Mouse (Mus musculus) liver, embryonic 11.5 days (tissue): ENCODE data around the gene Aldh6a1. TPM values are rescaled to one million over a fixed set of nuclear protein-coding genes. Genes with fewer than 3 reads are reported as not detected.
A peak's percentile ranks its signal among the peaks of the same experiment; 100 is the strongest.

ENCODE experiments used
- ATAC-seq: fragments of 200-750 bp; cut with Nextera tagmentation; replicated peaks from 2 replicates; pipeline ENCODE4 v1.8.0; 2017; ENCODE audit warnings: moderate number of reproducible peaks, mild to moderate bottlenecking, moderate TSS enrichment, moderate library complexity; ENCODE audit not compliant: low FRiP score
- DNase-seq: peaks from one replicate; pipeline ENCODE4 v3.0.0-alpha.2; 2017; ENCODE audit warnings: low spot score
- H3K27ac ChIP-seq: fragments of 300-500 bp; sonication (generic); 2 replicates; pipeline ENCODE4 v1.5.1; 2014; ENCODE audit warnings: mild to moderate bottlenecking, low read depth, low read length, control low read depth
- H3K27me3 ChIP-seq: fragments of 300-500 bp; sonication (generic); replicated peaks from 2 replicates; pipeline ENCODE4 v1.6.1; 2014; ENCODE audit warnings: low read length, mixed read lengths; ENCODE audit not compliant: control insufficient read depth, insufficient read depth
- H3K36me3 ChIP-seq: fragments of 300-500 bp; sonication (generic); 2 replicates; pipeline ENCODE4 v1.6.1; 2014; ENCODE audit warnings: mild to moderate bottlenecking, low read length, moderate library complexity, mixed read lengths; ENCODE audit not compliant: control insufficient read depth, insufficient read depth
- H3K4me1 ChIP-seq: fragments of 300-500 bp; sonication (generic); replicated peaks from 2 replicates; pipeline ENCODE4 v1.6.1; 2014; ENCODE audit warnings: low read length, mixed read lengths; ENCODE audit not compliant: control insufficient read depth, insufficient read depth
- H3K4me2 ChIP-seq: fragments of 300-500 bp; sonication (generic); 2 replicates; pipeline ENCODE4 v1.6.1; 2014; ENCODE audit warnings: mild to moderate bottlenecking, control low read depth, moderate library complexity
- H3K4me3 ChIP-seq: fragments of 300-500 bp; sonication (generic); 2 replicates; pipeline ENCODE4 v1.5.1; 2014; ENCODE audit warnings: low read depth, low read length, control low read depth
- H3K9ac ChIP-seq: fragments of 300-500 bp; sonication (generic); 2 replicates; pipeline ENCODE4 v1.6.1; 2014; ENCODE audit warnings: low read depth, low read length, control low read depth
- H3K9me3 ChIP-seq: fragments of 300-500 bp; sonication (generic); 2 replicates; pipeline ENCODE4 v1.6.1; 2016; ENCODE audit warnings: low read length, inconsistent platforms, mixed read lengths; ENCODE audit not compliant: control insufficient read depth
- WGBS: fragments of 180-500 bp; shearing (Covaris S2); extraction: QIAGEN DNeasy Blood & Tissue Kit; methylation state at CpG from one replicate; pipeline ENCODE4 v1.1.7; 2014; 5-methylcytosine and 5-hydroxymethylcytosine counted together
- polyA plus RNA-seq: library from polyadenylated mRNA; unstranded; fragments of >200 nt; fragmentation: Nextera tagmentation; extraction: Ambion mirVana; gene quantifications from 2 replicates; pipeline ENCODE4 v1.2.1, GENCODE M21; 2014

Aldh6a1 gene
- polyA plus RNA-seq, 1 experiment from 2014 or later: 21.5 TPM

- no peaks in the 10 kb centered on the region for H3K27me3 ChIP-seq
- no peaks in the 10 kb centered on the region for H3K9me3 ChIP-seq
- H3K4me1 ChIP-seq: no peaks in the 10 kb centered on the region
- ATAC-seq: no peak
- no peak overlapping the region for H3K4me2 ChIP-seq
- no peak overlapping the region for H3K27ac ChIP-seq
- H3K9ac ChIP-seq: no peak overlapping the region
- no peak overlapping the region for H3K4me3 ChIP-seq
- DNase-seq: no peak
- no peaks in the 10 kb centered on the region for H3K36me3 ChIP-seq
- WGBS: 47% methylated on average over 2 of the region's 2 CpGs
These were observed 12.1 kb downstream of the Aldh6a1 start for GRCm38 (mm10) chr12:84438697-84439096.

GRCm38 (mm10) chr12:84429825-84430224 is 21.0 kb downstream of the Aldh6a1 start:
- DNase-seq: no peak
- H3K27me3 ChIP-seq: no peaks in the 10 kb centered on the region
- H3K4me1 ChIP-seq: no peaks in the 10 kb centered on the region
- H3K4me3 ChIP-seq: no peak overlapping the region
- no peak overlapping the region for H3K9ac ChIP-seq
- H3K4me2 ChIP-seq: no peak overlapping the region
- no peak overlapping the region for H3K27ac ChIP-seq
- WGBS: 92% methylated on average over 2 of the region's 2 CpGs
- H3K9me3 ChIP-seq: no peaks in the 10 kb centered on the region
- H3K36me3 ChIP-seq: no peaks in the 10 kb centered on the region
- no peak for ATAC-seq

DNA sequence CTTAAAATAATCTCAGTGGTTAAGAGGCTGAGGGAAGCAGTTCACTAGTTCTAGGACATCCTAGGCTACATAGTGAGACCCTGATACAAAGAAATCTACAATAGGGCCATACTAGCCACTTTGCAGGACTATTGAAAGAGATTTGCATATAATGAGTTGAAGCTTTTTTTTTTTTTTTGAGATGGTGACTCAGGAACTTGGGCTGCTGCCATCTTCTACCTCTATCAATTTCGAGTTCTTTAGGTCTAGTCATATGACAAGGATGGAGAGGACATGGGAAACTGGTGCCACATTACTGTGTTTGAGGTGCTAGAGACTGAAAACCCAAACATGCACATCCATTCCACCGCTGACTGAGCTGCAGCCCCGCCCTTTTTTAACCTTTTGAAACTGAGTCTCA is 26.8 kb downstream of the Aldh6a1 start:
- Histone ChIP-seq H3K9ac (no peak overlapping the region), H3K36me3 (no peaks in the 10 kb centered on the region), H3K4me3 (no peak overlapping the region), H3K4me1 (no peaks in the 10 kb centered on the region), H3K4me2 (no peak overlapping the region), H3K9me3 (no peaks in the 10 kb centered on the region), H3K27ac (no peak overlapping the region), H3K27me3 (no peaks in the 10 kb centered on the region)
- DNase-seq (no peak), ATAC-seq (no peak)
- whole genome bisulfite sequencing: 55% methylated on average over 3 of the region's 3 CpGs

DNA sequence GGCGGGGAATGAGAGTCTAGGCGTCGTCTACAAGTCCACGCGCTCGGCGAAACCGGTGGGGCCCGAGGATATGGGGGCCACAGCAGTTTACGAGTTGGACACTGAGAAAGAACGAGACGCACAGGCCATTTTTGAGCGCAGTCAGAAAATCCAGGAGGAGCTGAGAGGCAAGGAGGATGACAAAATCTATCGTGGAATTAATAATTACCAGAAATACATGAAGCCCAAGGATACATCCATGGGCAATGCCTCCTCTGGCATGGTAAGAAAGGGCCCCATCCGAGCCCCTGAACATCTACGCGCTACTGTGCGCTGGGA is 33.2 kb downstream of the Aldh6a1 start:
- H3K9me3 ChIP-seq: no peaks in the 10 kb centered on the region
- H3K4me3 ChIP-seq: peak overlapping the region; percentile 68
- 0 out of 2 replicates have a peak, but pooled peaks cover 4% of the 10 kb centered on the region for H3K4me1 ChIP-seq
- DNase-seq: no peak
- no peaks in the 10 kb centered on the region for H3K36me3 ChIP-seq
- H3K27me3 ChIP-seq: no peaks in the 10 kb centered on the region
- H3K4me2 ChIP-seq: peak overlapping the region; percentile 86
- H3K9ac ChIP-seq: peak overlapping the region; percentile 72
- WGBS: 33% methylated on average over 18 of the region's 18 CpGs
- H3K27ac ChIP-seq: peak overlapping the region; percentile 28; the same call in 1 of the 2 replicates
- no peak for ATAC-seq

DNA sequence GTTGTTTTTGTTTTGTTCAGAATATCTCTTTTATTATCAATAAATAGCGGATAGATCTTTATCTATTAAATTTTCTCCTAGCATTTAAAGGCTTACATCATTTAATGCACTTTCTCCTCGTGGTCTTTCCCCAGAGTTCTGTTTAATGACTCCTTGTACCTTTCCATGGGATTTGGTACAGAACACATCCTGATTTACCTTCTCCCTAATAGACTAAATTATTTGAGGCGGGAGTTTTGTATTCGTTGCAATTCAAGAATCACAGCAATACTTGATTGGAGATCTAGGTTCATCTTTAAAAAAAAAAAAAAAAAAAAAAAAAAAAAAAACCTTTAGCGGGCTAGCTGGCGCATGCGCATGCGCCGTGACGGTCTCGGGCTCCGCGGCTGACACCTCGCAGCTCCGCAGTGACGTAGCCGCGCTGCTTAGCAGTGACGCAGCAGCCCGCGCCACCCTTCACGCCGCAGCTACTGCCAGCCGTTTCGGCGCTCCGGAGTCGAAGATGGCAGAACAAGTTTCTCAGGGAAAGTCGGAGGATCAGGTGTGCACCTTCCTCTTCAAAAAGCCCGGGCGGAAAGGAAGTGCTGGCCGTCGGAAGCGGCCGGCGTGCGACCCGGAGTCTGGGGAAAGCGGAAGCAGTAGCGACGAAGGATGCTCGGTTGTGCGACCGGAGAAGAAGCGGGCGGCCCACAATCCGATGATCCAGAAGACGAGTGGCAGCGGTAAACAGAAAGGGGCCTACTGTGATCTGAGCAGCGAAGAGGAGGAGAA is 33.8 kb downstream of the Aldh6a1 start, which contains the start of gene Rnf113a2:
Gene Rnf113a2, plus strand, starts transcription at position 363 of the 771 bp plus-strand sequence.
- H3K27ac ChIP-seq: peak within 1 kb of the TSS; percentile 28; the same call in 1 of the 2 replicates

DNA sequence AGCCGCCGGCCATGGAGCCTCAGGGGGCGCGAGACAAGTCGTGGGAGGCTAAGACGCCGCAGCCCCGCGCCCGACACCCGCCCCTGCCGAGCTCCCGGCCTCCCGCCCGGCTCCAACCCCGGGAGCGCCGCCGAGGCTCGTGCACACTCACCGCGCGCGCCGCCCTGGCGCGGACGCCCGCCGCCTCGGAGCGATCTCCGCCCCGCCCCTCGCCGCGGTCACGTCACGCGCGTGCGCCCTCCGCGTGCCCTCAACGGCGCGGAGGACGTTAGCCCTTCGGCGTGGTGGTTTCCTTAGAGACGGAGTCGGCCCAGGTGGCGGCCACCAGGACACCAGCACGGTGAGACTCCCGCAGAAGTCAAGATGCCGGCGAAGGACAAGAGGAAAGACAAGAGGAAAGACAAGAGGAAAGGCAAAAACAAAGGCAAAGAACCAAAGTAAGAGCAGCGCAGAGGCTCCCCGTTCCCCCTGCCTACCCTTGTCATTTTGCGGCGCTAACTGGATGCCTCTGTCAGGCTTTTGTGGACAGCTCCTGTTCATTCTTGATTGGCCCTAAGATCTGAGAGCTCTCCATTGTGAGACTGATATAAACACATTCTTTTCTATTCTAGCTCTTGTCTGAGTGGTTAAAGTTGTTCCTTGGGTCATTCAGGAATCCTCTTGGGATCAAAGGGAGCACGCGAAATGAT is 41.8 kb downstream of the Aldh6a1 start, which contains the start of the genes Entpd5 and Bbof1:
Gene Entpd5, minus strand, starts transcription at position 211 of the 689 bp plus-strand sequence.
Gene Bbof1, plus strand, starts transcription at position 253 of the 689 bp plus-strand sequence.
- Histone ChIP-seq H3K4me2 (peak within 1 kb of the TSS; percentile 84), H3K4me1 (peaks cover 7% of the 10 kb centered on the region), H3K9me3 (no peaks in the 10 kb centered on the region), H3K4me3 (peak within 1 kb of the TSS; percentile 77), H3K36me3 (no peaks in the 10 kb centered on the region), H3K9ac (peak within 1 kb of the TSS; percentile 77), H3K27me3 (peaks cover 4% of the 10 kb centered on the region; the same call in 1 of the 2 replicates), H3K27ac (peak within 1 kb of the TSS; percentile 33; the same call in 1 of the 2 replicates)
- 3% methylated on average over 53 of the region's 63 CpGs for WGBS
- peak; percentile 94 for ATAC-seq
- peak; percentile 85 for DNase-seq

More for the DNA sequence above, 33.8 kb downstream of the Aldh6a1 start, which contains the start of gene Rnf113a2:
- Histone ChIP-seq H3K27me3 (no peaks in the 10 kb centered on the region), H3K36me3 (no peaks in the 10 kb centered on the region), H3K9ac (peak within 1 kb of the TSS; percentile 72), H3K4me1 (0 out of 2 replicates have a peak, but pooled peaks cover 4% of the 10 kb centered on the region), H3K9me3 (no peaks in the 10 kb centered on the region), H3K4me3 (peak within 1 kb of the TSS; percentile 68), H3K4me2 (peak within 1 kb of the TSS; percentile 86)
- ATAC-seq: peak; percentile 90
- peak; percentile 80 for DNase-seq
- 3% methylated on average over 50 of the region's 50 CpGs for WGBS

DNA sequence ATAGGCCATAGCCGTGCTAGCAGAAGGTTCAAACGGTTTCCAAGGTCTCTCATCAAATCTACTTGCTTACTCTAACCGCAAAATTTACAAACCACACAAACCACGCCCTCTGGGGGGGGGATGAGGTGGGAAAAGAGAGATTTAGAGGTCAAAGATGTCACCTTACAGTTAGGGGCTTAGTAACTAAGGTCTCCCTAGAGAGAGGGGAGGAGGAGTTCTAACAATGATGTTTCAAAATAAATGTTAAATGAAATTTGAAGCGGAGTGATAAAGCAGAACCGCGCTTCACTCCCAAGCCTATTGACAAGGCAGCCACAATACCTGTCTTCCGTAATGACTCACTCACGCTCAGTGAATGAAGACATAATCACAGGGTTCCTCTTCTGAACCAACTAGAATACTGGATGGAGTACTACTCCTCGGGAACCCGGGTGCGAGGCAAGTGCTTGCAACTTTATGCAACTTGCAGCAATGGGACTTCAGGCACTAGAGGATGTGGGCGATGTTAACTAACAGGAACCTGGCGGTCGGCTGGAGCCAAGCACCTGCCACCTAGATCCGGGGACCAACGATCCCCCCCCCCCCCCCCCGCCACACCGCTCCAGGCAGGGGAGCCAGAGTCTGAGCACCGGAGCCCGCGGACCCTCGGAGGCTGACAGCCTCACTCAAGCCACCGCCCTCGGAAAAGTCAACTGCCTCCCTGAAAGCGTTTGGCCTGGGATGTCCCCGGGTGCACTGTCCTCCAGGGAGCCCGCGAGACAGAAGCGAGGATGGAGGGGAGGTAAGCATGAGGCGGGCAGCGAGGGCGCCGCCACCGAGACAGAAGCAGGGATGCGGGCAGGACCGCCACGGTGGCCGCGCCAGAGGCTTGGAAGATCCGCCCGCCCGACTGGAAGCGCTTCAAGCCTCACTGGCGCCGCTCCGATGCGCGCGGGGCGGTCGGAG is 42.7 kb downstream of the Aldh6a1 start:
- 1% methylated on average over 49 of the region's 52 CpGs for WGBS
- H3K27ac ChIP-seq: peak overlapping the region; percentile 33; the same call in 1 of the 2 replicates
- H3K9ac ChIP-seq: peak overlapping the region; percentile 77
- H3K4me2 ChIP-seq: peak overlapping the region; percentile 84
- peaks cover 4% of the 10 kb centered on the region; the same call in 1 of the 2 replicates for H3K27me3 ChIP-seq
- no peaks in the 10 kb centered on the region for H3K36me3 ChIP-seq
- H3K9me3 ChIP-seq: no peaks in the 10 kb centered on the region
- DNase-seq: peak; percentile 54
- peak; percentile 64 for ATAC-seq
- H3K4me1 ChIP-seq: peaks cover 7% of the 10 kb centered on the region
- H3K4me3 ChIP-seq: peak overlapping the region; percentile 77

DNA sequence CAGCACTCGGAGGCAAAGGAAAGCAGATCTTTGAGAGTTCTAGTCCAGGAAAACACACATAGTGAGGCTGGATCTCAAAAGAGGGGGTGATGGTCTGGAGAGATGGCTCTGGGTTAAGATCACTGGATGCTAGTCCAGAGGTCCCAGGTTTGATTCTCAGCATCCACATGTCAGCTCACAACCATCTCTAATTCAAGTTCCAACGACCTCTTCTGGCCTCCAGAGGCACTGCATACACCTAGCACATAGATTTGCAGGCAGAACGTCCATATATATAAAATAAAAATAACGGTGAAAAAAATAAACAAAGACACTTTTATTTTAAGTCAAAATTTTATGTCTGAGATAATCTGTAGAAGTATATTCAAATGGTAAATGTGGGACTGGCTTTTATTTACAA is 43.5 kb downstream of the Aldh6a1 start:
- H3K4me1 ChIP-seq: peaks cover 7% of the 10 kb centered on the region
- no peak for DNase-seq
- H3K27ac ChIP-seq: no peak overlapping the region
- H3K9ac ChIP-seq: no peak overlapping the region
- H3K4me3 ChIP-seq: no peak overlapping the region
- no peak overlapping the region for H3K4me2 ChIP-seq
- peaks cover 4% of the 10 kb centered on the region; the same call in 1 of the 2 replicates for H3K27me3 ChIP-seq
- WGBS: 49% methylated on average over 4 of the region's 4 CpGs
- no peak for ATAC-seq
- no peaks in the 10 kb centered on the region for H3K36me3 ChIP-seq
- no peaks in the 10 kb centered on the region for H3K9me3 ChIP-seq
